Mouse (Mus musculus) hindbrain, embryonic 13.5 days (tissue): ENCODE measurements around the gene Atp4b. TPM values are rescaled to one million over a fixed set of nuclear protein-coding genes. Genes with fewer than 3 reads are reported as not detected.
"Not testable (repeated sequence)": the region's sequence is repeated elsewhere in the genome, so short reads cannot be mapped to it uniquely, and the experiment has no call there.

ENCODE experiments used
- ATAC-seq: fragments of 200-750 bp; cut with Nextera tagmentation; 2 replicates; pipeline ENCODE4 v1.8.0; 2017; ENCODE audit warnings: moderate TSS enrichment; ENCODE audit not compliant: low FRiP score
- H3K27ac ChIP-seq: fragments of 300-500 bp; sonication (generic); 2 replicates; pipeline ENCODE4 v1.5.1; 2015; ENCODE audit warnings: inconsistent platforms, mild to moderate bottlenecking, moderate library complexity
- H3K27me3 ChIP-seq: fragments of 300-500 bp; sonication (generic); 2 replicates; pipeline ENCODE4 v1.6.1; 2015; ENCODE audit warnings: mild to moderate bottlenecking, inconsistent platforms
- H3K36me3 ChIP-seq: fragments of 300-500 bp; sonication (generic); 2 replicates; pipeline ENCODE4 v1.6.1; 2015; ENCODE audit warnings: mild to moderate bottlenecking, inconsistent platforms
- H3K4me1 ChIP-seq: fragments of 300-500 bp; sonication (generic); replicated peaks from 2 replicates; pipeline ENCODE4 v1.6.1; 2015; ENCODE audit warnings: inconsistent platforms
- H3K4me2 ChIP-seq: fragments of 300-500 bp; sonication (generic); 2 replicates; pipeline ENCODE4 v1.6.1; 2015; ENCODE audit warnings: inconsistent platforms, mild to moderate bottlenecking, moderate library complexity
- H3K4me3 ChIP-seq: fragments of 300-500 bp; sonication (generic); 2 replicates; pipeline ENCODE4 v1.5.1; 2015; ENCODE audit warnings: mild to moderate bottlenecking, inconsistent platforms
- H3K9ac ChIP-seq: fragments of 300-500 bp; sonication (generic); 2 replicates; pipeline ENCODE4 v1.6.1; 2015; ENCODE audit warnings: mild to moderate bottlenecking, inconsistent platforms
- H3K9me3 ChIP-seq: fragments of 300-500 bp; sonication (generic); 2 replicates; pipeline ENCODE4 v1.6.1; 2016; ENCODE audit warnings: inconsistent platforms
- WGBS: fragments of 180-500 bp; shearing (Covaris S2); methylation state at CpG from one replicate; pipeline ENCODE4 v1.1.7; 2015; 5-methylcytosine and 5-hydroxymethylcytosine counted together
- polyA plus RNA-seq: library from polyadenylated mRNA; unstranded; fragments of >200 nt; fragmentation: Nextera tagmentation; extraction: Ambion mirVana; gene quantifications from 2 replicates; pipeline ENCODE4 v1.2.1, GENCODE M21; 2015

Gene Atp4b
- polyA plus RNA-seq, 1 experiment from 2014 or later, result not detected

DNA sequence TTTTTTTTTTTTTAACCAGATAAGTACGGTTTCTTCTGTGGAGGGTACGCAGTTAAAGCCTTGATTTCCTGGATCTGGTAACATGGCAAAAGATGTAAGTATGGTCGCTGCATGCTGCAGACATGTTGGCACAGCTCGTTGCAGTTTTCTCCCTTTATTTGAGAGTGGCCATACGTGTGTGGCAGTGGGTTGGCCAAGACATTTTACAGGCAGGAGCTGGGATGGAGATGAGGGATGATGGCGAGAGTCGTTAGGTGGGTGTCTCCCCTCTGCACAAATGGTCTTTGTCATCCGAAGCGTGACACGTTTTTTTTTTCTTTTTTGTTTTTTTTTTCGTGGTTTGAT lies 57.0 kb downstream of the Atp4b start:
- H3K27me3 ChIP-seq, result no peaks in the 10 kb centered on the region
- ATAC-seq, result no peak
- peak overlapping the region; percentile 91 for H3K4me2 ChIP-seq
- WGBS, result 6% methylated on average over 11 of the region's 11 CpGs
- H3K9me3 ChIP-seq, result no peaks in the 10 kb centered on the region
- H3K27ac ChIP-seq, result 0 out of 2 replicates have a peak overlapping the region, but pooled peaks have one; percentile 44
- H3K9ac ChIP-seq, result peak overlapping the region; percentile 94
- H3K36me3 ChIP-seq, result peaks cover 38% of the 10 kb centered on the region
- H3K4me3 ChIP-seq, result peak overlapping the region; percentile 92
- H3K4me1 ChIP-seq, result peaks cover 29% of the 10 kb centered on the region

DNA sequence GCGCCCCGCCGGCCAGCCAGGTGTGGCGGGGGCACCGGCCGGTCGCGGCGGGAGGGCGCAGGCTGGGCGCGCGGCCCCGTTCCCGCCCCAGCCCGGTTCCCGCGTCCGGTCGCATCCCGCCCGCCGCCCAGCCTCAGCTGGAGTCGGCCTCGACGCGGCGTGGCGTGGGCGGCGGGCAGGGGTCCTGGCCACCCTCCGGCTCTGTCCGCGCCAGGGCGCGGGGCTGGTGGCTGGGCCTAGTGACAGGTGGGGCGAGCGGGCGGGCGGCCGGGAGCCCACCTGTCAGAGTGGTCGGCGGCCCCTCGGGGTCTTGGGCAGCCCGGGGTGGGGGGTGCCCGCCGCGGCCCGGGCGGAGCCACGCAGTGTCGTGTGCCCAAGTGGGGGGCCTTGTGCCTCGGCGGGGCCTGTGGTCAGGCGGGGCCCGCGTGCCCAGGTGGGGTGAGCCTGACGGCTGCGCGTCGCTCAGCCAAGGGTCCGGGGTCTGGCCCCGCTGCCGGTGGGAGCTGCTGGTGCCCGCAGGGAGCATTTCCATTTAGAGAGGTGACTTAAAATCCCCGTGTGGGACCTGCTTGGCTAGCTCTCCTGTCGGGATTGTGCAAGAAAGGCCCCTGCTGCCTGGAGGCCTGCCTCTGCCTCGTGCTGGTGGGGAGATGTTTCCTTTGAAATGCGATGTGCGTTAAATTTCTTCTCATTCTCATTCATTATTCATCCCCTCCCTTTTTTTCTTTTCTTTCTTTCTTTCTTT lies 57.6 kb downstream of the Atp4b start:
- Histone ChIP-seq H3K27me3 (no peaks in the 10 kb centered on the region), H3K4me2 (peak overlapping the region; percentile 91), H3K36me3 (peaks cover 33% of the 10 kb centered on the region), H3K4me1 (peaks cover 29% of the 10 kb centered on the region), H3K27ac (peak overlapping the region; percentile 83), H3K9ac (peak overlapping the region; percentile 94), H3K4me3 (peak overlapping the region; percentile 92), H3K9me3 (no peaks in the 10 kb centered on the region)
- ATAC-seq, result peak; percentile 72
- under 1% methylated on average over 70 of the region's 70 CpGs for WGBS

DNA sequence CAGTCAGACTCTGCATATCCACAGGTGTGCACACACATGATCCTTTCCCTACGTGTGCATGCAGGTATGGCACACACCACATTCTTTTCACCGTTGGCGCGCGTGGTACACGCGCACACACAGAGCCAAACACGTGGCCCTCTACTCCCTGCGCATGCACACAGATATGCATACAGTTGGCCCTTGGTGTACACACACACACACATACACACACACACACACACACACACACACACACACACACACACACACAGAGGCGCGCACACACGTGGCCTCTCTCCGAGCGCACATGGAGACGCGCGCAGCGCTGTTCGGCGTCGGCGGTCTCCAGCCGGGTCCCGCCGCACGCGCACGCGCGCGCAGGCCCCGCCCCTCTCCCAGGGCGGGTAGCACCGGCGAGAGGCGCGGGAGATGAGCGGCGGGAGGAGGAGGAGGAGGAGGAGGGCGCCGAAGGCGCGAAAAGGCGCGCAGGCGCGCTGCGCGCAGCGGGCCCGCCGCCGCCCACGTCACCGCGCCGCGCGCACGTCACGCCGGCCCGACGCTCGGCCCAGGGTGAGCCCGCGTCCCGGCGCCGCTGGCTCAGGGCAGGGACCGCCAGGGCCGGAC lies 58.3 kb downstream of the Atp4b start, which contains the start of gene Tfdp1:
Tfdp1 (plus strand) TSS at position 497 of the 606 bp plus-strand sequence.
- peak within 1 kb of the TSS; percentile 83 for H3K27ac ChIP-seq
- peaks cover 29% of the 10 kb centered on the region for H3K4me1 ChIP-seq
- peak within 1 kb of the TSS; percentile 92 for H3K4me3 ChIP-seq
- no peaks in the 10 kb centered on the region for H3K9me3 ChIP-seq
- H3K36me3 ChIP-seq, result peaks cover 26% of the 10 kb centered on the region
- peak; percentile 95 for ATAC-seq
- no peaks in the 10 kb centered on the region for H3K27me3 ChIP-seq
- peak within 1 kb of the TSS; percentile 91 for H3K4me2 ChIP-seq
- under 1% methylated on average over 40 of the region's 72 CpGs for WGBS
- H3K9ac ChIP-seq, result peak within 1 kb of the TSS; percentile 94

DNA sequence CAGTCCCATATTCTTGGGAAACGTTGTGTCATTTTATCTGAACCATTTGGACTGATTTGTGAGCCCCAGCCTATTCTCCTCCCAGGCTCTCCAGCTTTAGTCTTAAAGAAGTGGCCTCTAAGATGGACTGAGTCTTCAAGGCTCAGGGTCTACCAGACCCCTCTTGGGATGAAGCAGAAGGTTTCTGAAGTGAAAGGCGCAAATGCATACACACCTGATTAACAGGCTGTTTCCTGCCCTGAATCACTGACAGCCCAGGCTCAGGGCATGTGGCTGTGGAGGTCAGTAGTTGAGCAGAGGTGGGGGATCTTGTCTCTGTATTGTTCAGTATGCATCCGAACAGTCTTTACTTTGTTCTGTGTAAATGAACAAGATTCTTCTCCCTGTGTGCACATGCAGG lies 58.9 kb downstream of the Atp4b start:
- H3K4me1 ChIP-seq, result peaks cover 29% of the 10 kb centered on the region
- no peaks in the 10 kb centered on the region for H3K27me3 ChIP-seq
- H3K9me3 ChIP-seq, result no peaks in the 10 kb centered on the region
- H3K36me3 ChIP-seq, result peaks cover 19% of the 10 kb centered on the region
- peak overlapping the region; percentile 91 for H3K4me2 ChIP-seq
- peak overlapping the region; percentile 71 for H3K27ac ChIP-seq
- peak; percentile 12; the same call in 1 of the 2 replicates for ATAC-seq
- peak overlapping the region; percentile 94; the same call in 1 of the 2 replicates for H3K9ac ChIP-seq
- peak overlapping the region; percentile 92 for H3K4me3 ChIP-seq
- 82% methylated on average over 3 of the region's 3 CpGs for WGBS

DNA sequence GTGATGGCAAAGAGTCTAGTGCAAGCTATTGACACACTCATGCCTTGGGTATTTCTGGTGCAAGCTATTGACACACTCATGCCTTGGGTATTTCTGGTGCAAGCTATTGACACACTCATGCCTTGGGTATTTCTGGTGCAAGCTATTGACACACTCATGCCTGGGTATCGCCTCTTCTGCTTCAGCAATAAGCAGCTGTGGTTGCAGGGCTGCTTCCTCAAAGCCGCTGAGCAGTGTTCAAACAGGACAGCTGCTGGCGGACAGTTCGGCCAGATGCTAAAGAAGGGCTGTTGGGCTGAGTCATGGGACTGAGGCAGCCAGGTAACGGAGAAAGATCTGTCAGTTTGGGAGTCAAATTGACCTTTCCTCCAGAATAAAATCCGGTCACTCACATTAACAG lies 59.4 kb downstream of the Atp4b start:
- H3K9ac ChIP-seq, H3K27ac ChIP-seq, H3K9me3 ChIP-seq, H3K4me2 ChIP-seq, H3K4me3 ChIP-seq, H3K27me3 ChIP-seq, ATAC-seq: not testable (repeated sequence)
- 92% methylated on average over 6 of the region's 6 CpGs for WGBS
- Histone ChIP-seq H3K36me3 (peaks cover 15% of the 10 kb centered on the region), H3K4me1 (peaks cover 29% of the 10 kb centered on the region)

Other genes starting within 250 kb of the Atp4b start
- 272 and 273 TPM in 2 replicates for gene Lamp1, start 237.7 kb downstream of the Atp4b start, polyA plus RNA-seq
- 11.4 and 13.3 TPM in 2 replicates for gene Grtp1, start 196.2 kb downstream of the Atp4b start, polyA plus RNA-seq
- 0.81 and 1.3 TPM in 2 replicates for gene Adprhl1, start 142.7 kb downstream of the Atp4b start, polyA plus RNA-seq
- 33.7 and 34.0 TPM in 2 replicates for gene Dcun1d2, start 108.7 kb downstream of the Atp4b start, polyA plus RNA-seq
- gene Tmco3, start 108.6 kb downstream of the Atp4b start, polyA plus RNA-seq, result 43.6 and 48.8 TPM in 2 replicates
- gene Tfdp1, start 58.1 kb downstream of the Atp4b start, polyA plus RNA-seq, result 99.5 and 103 TPM in 2 replicates
- not detected in 2 replicates for gene Grk1, start 8.3 kb upstream of the Atp4b start, polyA plus RNA-seq
- gene Tmem255b, start 38.4 kb upstream of the Atp4b start, polyA plus RNA-seq, result 0.39 and 0.62 TPM in 2 replicates
- gene Gas6, start 97.7 kb upstream of the Atp4b start, polyA plus RNA-seq, result 23.5 and 25.8 TPM in 2 replicates
- not detected in 2 replicates for gene 1700029H14Rik, start 165.6 kb upstream of the Atp4b start, polyA plus RNA-seq